Mouse (Mus musculus) stomach, postnatal 0 days (tissue): ENCODE results near the gene Pou2f3.

Experiments
- CTCF ChIP-seq: IDR thresholded peaks from 2 replicates; pipeline ENCODE4 v1.5.1; 2016; ENCODE audit warnings: antibody characterized with exemption, low read depth, mild to moderate bottlenecking, moderate library complexity
- EP300 ChIP-seq: optimal IDR thresholded peaks from 2 replicates; pipeline ENCODE3; 2016; ENCODE audit warnings: antibody characterized with exemption

GRCm38 (mm10) chr9:43246738-43247180 is 36.6 kb upstream of the Pou2f3 start:
- no peak for TF ChIP-seq CTCF
- TF ChIP-seq EP300 = no peak
